Mouse (Mus musculus) cerebellum, adult (tissue): ENCODE measurements around the gene Zim1.

ENCODE experiments used
- ATAC-seq: cut with Nextera tagmentation; 2 replicates; pipeline ENCODE4 v1.9.2; 2017; ENCODE audit warnings: mild to moderate bottlenecking, moderate library complexity, mixed read lengths; ENCODE audit not compliant: insufficient number of reproducible peaks, low FRiP score, low TSS enrichment

The Zim1 gene

GRCm38 (mm10) chr7:6696241-6697045 lies at the start of gene Zim1:
TSS of gene Zim1 (minus strand) at chr7:6696450.
- peak; percentile 99 for ATAC-seq

GRCm38 (mm10) chr7:6744281-6744904 lies 48.1 kb upstream of the Zim1 start:
- no peak for ATAC-seq

GRCm38 (mm10) chr7:6736060-6736459 lies 39.8 kb upstream of the Zim1 start:
- no peak for ATAC-seq

GRCm38 (mm10) chr7:6731930-6732329 lies 35.7 kb upstream of the Zim1 start:
- no peak for ATAC-seq

GRCm38 (mm10) chr7:6731373-6731772 lies 35.1 kb upstream of the Zim1 start:
- no peak for ATAC-seq

GRCm38 (mm10) chr7:6730801-6731200 lies 34.6 kb upstream of the Zim1 start:
- no peak for ATAC-seq

- ATAC-seq, result peak; percentile 36
These were observed 34.0 kb upstream of the Zim1 start, which contains the start of the genes Peg3 and Usp29 for GRCm38 (mm10) chr7:6730241-6730640. TSS of gene Peg3 (minus strand) at chr7:6730431. TSS of gene Usp29 (plus strand) at chr7:6730578.

GRCm38 (mm10) chr7:6729061-6729817 lies 33.0 kb upstream of the Zim1 start:
- peak; percentile 12; the same call in 1 of the 2 replicates for ATAC-seq

- peak; percentile 53 for ATAC-seq
These were observed 32.1 kb upstream of the Zim1 start for GRCm38 (mm10) chr7:6728263-6728931.

- ATAC-seq, result peak; percentile 46
These were observed 31.3 kb upstream of the Zim1 start for GRCm38 (mm10) chr7:6727351-6728121.

- no peak for ATAC-seq
These were observed 13.1 kb upstream of the Zim1 start for GRCm38 (mm10) chr7:6709396-6709795.

GRCm38 (mm10) chr7:6708451-6709180 lies 12.4 kb upstream of the Zim1 start:
- no peak for ATAC-seq

GRCm38 (mm10) chr7:6707416-6708015 lies 11.3 kb upstream of the Zim1 start:
- ATAC-seq, result no peak

GRCm38 (mm10) chr7:6699230-6699629 lies 3.0 kb upstream of the Zim1 start:
- no peak for ATAC-seq

GRCm38 (mm10) chr7:6685511-6685910 lies 10.7 kb downstream of the Zim1 start:
- no peak for ATAC-seq

GRCm38 (mm10) chr7:6666726-6667125 lies 29.5 kb downstream of the Zim1 start:
- no peak for ATAC-seq

GRCm38 (mm10) chr7:6663430-6663829 lies 32.8 kb downstream of the Zim1 start:
- ATAC-seq, result no peak

GRCm38 (mm10) chr7:6659605-6660004 lies 36.6 kb downstream of the Zim1 start:
- ATAC-seq, result no peak

GRCm38 (mm10) chr7:6658606-6659005 lies 37.6 kb downstream of the Zim1 start:
- ATAC-seq, result no peak
